Mouse (Mus musculus) spleen, postnatal 0 days (tissue): ENCODE data around the gene Kif3c. TPM values are rescaled to one million over a fixed set of nuclear protein-coding genes. Genes with fewer than 3 reads are reported as not detected.

Experiments used
- polyA plus RNA-seq: library from polyadenylated mRNA; unstranded; fragments of >200 nt; fragmentation: Nextera tagmentation; extraction: Ambion mirVana; gene quantifications from 2 replicates; pipeline ENCODE4 v1.2.1, GENCODE M21; 2015

Kif3c gene
- 1.4 and 2.0 TPM in 2 replicates for polyA plus RNA-seq

GRCm38 (mm10) chr12:3364508-3365448, at the start of gene Kif3c:
Gene Kif3c (plus strand): TSS chr12:3365132.

GRCm38 (mm10) chr12:3426530-3427034, 61.6 kb downstream of the Kif3c start, which contains the start of gene Asxl2:
Gene Asxl2 (plus strand): TSS chr12:3426857.

Other genes with a start within 250 kb of the Kif3c start
- gene Rab10, start 55.2 kb upstream of the Kif3c start, polyA plus RNA-seq, result 43.9 and 44.3 TPM in 2 replicates
- 11.2 and 12.3 TPM in 2 replicates for gene Asxl2, start 61.7 kb downstream of the Kif3c start, polyA plus RNA-seq
- 15.4 and 16.5 TPM in 2 replicates for gene Dtnb, start 207.2 kb downstream of the Kif3c start, polyA plus RNA-seq